Mouse (Mus musculus): ENCODE measurements at regions not wholly inside any gene's neighbourhood (a gene's known extent, or its start where the extent isn't known, plus 50 kb on each side); places are given as distances from the start of the nearest gene placed in this dataset.

- Histone ChIP-seq H3K9me3 (ENCODE audit: control insufficient read depth, low read length) (no peaks in the 10 kb centered on the region), H3K36me3 (ENCODE audit: control insufficient read depth, insufficient read depth, low read length) (no peaks in the 10 kb centered on the region), H3K4me3 (ENCODE audit: low read length) (no peak overlapping the region), H3K4me2 (replicated peaks; ENCODE audit: low read depth, low read length) (no peak overlapping the region), H3K27me3 (ENCODE audit: control insufficient read depth, insufficient read depth, low read length) (no peaks in the 10 kb centered on the region), H3K4me1 (ENCODE audit: control insufficient read depth, insufficient read depth, low read length) (no peaks in the 10 kb centered on the region), H3K9ac (ENCODE audit: low read depth, low read length) (no peak overlapping the region), H3K27ac (ENCODE audit: low read depth, low read length) (no peak overlapping the region)
- 88% methylated on average over 3 of the region's 3 CpGs for whole genome bisulfite sequencing
- no peak for ATAC-seq (ENCODE audit: low FRiP score, low TSS enrichment)
Measured at GRCm38 (mm10) chr7:133521936-133522335, 80.0 kb downstream of the Tex36 start.

- no peak overlapping the region for H3K4me2 ChIP-seq (replicated peaks; ENCODE audit: low read depth, low read length)
- no peak overlapping the region for H3K4me3 ChIP-seq (ENCODE audit: low read length)
- ATAC-seq (ENCODE audit: low FRiP score, low TSS enrichment), result no peak
- H3K9ac ChIP-seq (ENCODE audit: low read depth, low read length), result no peak overlapping the region
- 87% methylated on average over 3 of the region's 3 CpGs for WGBS
- H3K9me3 ChIP-seq (ENCODE audit: control insufficient read depth, low read length), result no peaks in the 10 kb centered on the region
- no peaks in the 10 kb centered on the region for H3K36me3 ChIP-seq (ENCODE audit: control insufficient read depth, insufficient read depth, low read length)
- H3K27me3 ChIP-seq (ENCODE audit: control insufficient read depth, insufficient read depth, low read length), result no peaks in the 10 kb centered on the region
- no peak overlapping the region for H3K27ac ChIP-seq (ENCODE audit: low read depth, low read length)
- H3K4me1 ChIP-seq (ENCODE audit: control insufficient read depth, insufficient read depth, low read length), result no peaks in the 10 kb centered on the region
Measured at GRCm38 (mm10) chr7:133518926-133519325, 83.0 kb downstream of the Tex36 start.

GRCm38 (mm10) chr7:133517576-133517975, 84.4 kb downstream of the Tex36 start:
- H3K27me3 ChIP-seq (ENCODE audit: control insufficient read depth, insufficient read depth, low read length), result no peaks in the 10 kb centered on the region
- H3K9me3 ChIP-seq (ENCODE audit: control insufficient read depth, low read length), result no peaks in the 10 kb centered on the region
- no peak overlapping the region for H3K4me2 ChIP-seq (replicated peaks; ENCODE audit: low read depth, low read length)
- H3K9ac ChIP-seq (ENCODE audit: low read depth, low read length), result no peak overlapping the region
- H3K4me3 ChIP-seq (ENCODE audit: low read length), result no peak overlapping the region
- WGBS, result 91% methylated on average over 5 of the region's 5 CpGs
- no peak for ATAC-seq (ENCODE audit: low FRiP score, low TSS enrichment)
- no peaks in the 10 kb centered on the region for H3K4me1 ChIP-seq (ENCODE audit: control insufficient read depth, insufficient read depth, low read length)
- H3K27ac ChIP-seq (ENCODE audit: low read depth, low read length), result no peak overlapping the region
- no peaks in the 10 kb centered on the region for H3K36me3 ChIP-seq (ENCODE audit: control insufficient read depth, insufficient read depth, low read length)

GRCm38 (mm10) chr7:133510926-133511325, 91.0 kb downstream of the Tex36 start:
- WGBS, result 51% methylated on average over 5 of the region's 5 CpGs
- no peak overlapping the region for H3K4me2 ChIP-seq (replicated peaks; ENCODE audit: low read depth, low read length)
- ATAC-seq (ENCODE audit: low FRiP score, low TSS enrichment), result no peak

DNA sequence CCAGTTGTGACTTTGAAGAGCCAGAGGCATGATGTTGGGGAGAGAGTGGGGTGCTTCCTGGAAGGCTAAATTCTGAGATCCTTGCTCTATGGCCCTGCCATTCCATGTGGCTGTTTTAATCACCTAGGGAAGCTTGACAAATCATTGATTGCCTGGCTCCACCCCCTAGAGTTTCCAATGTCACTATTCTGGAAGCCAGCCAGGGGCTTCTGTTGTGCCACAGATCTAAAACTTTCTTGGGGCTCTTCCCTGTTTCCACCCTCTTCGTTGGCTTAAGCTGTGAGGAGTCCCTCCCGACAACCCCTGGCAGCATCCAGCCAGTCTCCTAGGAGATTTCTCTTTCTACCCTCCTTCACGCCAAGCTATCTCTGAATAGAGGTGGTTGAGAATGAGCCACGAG, 92.5 kb downstream of the Tex36 start:
- ATAC-seq (ENCODE audit: low FRiP score, low TSS enrichment), result no peak
- Histone ChIP-seq H3K9ac (ENCODE audit: low read depth, low read length) (no peak overlapping the region), H3K4me2 (replicated peaks; ENCODE audit: low read depth, low read length) (no peak overlapping the region), H3K27me3 (ENCODE audit: control insufficient read depth, insufficient read depth, low read length) (no peaks in the 10 kb centered on the region), H3K27ac (ENCODE audit: low read depth, low read length) (0 out of 2 replicates have a peak overlapping the region, but pooled peaks have one; percentile 32), H3K4me1 (ENCODE audit: control insufficient read depth, insufficient read depth, low read length) (0 out of 2 replicates have a peak, but pooled peaks cover 12% of the 10 kb centered on the region), H3K9me3 (ENCODE audit: control insufficient read depth, low read length) (peaks cover 3% of the 10 kb centered on the region; the same call in 1 of the 2 replicates), H3K4me3 (ENCODE audit: low read length) (no peak overlapping the region), H3K36me3 (ENCODE audit: control insufficient read depth, insufficient read depth, low read length) (no peaks in the 10 kb centered on the region)
- 55% methylated on average over 4 of the region's 4 CpGs for WGBS

More at GRCm38 (mm10) chr7:133510926-133511325, 91.0 kb downstream of the Tex36 start:
- Histone ChIP-seq H3K36me3 (ENCODE audit: control insufficient read depth, insufficient read depth, low read length) (no peaks in the 10 kb centered on the region), H3K9ac (ENCODE audit: low read depth, low read length) (no peak overlapping the region), H3K27ac (ENCODE audit: low read depth, low read length) (no peak overlapping the region), H3K4me1 (ENCODE audit: control insufficient read depth, insufficient read depth, low read length) (0 out of 2 replicates have a peak, but pooled peaks cover 12% of the 10 kb centered on the region), H3K9me3 (ENCODE audit: control insufficient read depth, low read length) (peaks cover 3% of the 10 kb centered on the region; the same call in 1 of the 2 replicates), H3K4me3 (ENCODE audit: low read length) (no peak overlapping the region), H3K27me3 (ENCODE audit: control insufficient read depth, insufficient read depth, low read length) (no peaks in the 10 kb centered on the region)

DNA sequence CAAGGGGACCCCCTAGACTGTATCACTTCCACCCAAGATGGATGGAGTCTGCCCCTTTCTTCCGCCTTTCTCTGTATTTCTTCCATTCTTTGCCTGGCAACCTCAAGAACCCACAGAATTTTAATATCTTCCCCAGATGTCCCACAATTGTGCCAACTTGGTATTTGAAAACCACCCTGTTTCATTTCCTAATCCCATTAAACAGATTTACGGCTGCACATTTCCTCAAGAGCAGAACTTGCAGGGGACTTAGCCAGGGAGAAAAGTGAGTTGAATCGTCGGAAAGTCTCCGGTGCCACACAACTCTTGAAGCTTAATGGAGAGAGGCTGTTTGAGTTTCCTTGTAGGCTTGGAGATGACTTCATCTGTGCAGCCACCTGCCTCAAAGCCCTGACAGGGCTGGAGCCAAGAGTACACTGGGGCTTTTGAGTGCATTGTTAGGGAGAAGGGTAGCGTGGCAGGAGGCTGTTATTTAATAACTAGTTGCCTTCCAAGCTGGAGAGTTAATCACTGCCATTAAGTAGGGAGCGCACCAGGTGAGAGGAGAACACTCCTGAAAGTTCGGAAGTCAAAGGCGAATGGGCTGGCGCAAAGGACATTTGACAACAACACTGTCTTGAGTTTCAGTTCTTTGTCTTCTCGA, 93.5 kb downstream of the Tex36 start:
- ATAC-seq (ENCODE audit: low FRiP score, low TSS enrichment), result peak; percentile 52
- 44% methylated on average over 11 of the region's 11 CpGs for WGBS
- H3K4me1 ChIP-seq (ENCODE audit: control insufficient read depth, insufficient read depth, low read length), result 0 out of 2 replicates have a peak, but pooled peaks cover 12% of the 10 kb centered on the region
- peaks cover 3% of the 10 kb centered on the region; the same call in 1 of the 2 replicates for H3K9me3 ChIP-seq (ENCODE audit: control insufficient read depth, low read length)
- no peaks in the 10 kb centered on the region for H3K27me3 ChIP-seq (ENCODE audit: control insufficient read depth, insufficient read depth, low read length)
- H3K9ac ChIP-seq (ENCODE audit: low read depth, low read length), result no peak overlapping the region
- no peak overlapping the region for H3K4me3 ChIP-seq (ENCODE audit: low read length)
- H3K27ac ChIP-seq (ENCODE audit: low read depth, low read length), result peak overlapping the region; percentile 32; the same call in 1 of the 2 replicates
- H3K4me2 ChIP-seq (replicated peaks; ENCODE audit: low read depth, low read length), result no peak overlapping the region
- H3K36me3 ChIP-seq (ENCODE audit: control insufficient read depth, insufficient read depth, low read length), result no peaks in the 10 kb centered on the region

GRCm38 (mm10) chr7:133505628-133506027, 96.3 kb downstream of the Tex36 start:
- no peak for ATAC-seq (ENCODE audit: low FRiP score, low TSS enrichment)
- no peak overlapping the region for H3K9ac ChIP-seq (ENCODE audit: low read depth, low read length)
- H3K9me3 ChIP-seq (ENCODE audit: control insufficient read depth, low read length), result peaks cover 3% of the 10 kb centered on the region; the same call in 1 of the 2 replicates
- H3K4me3 ChIP-seq (ENCODE audit: low read length), result no peak overlapping the region
- no peaks in the 10 kb centered on the region for H3K36me3 ChIP-seq (ENCODE audit: control insufficient read depth, insufficient read depth, low read length)
- H3K27me3 ChIP-seq (ENCODE audit: control insufficient read depth, insufficient read depth, low read length), result no peaks in the 10 kb centered on the region
- whole genome bisulfite sequencing, result 97% methylated on average over 2 of the region's 2 CpGs
- 0 out of 2 replicates have a peak, but pooled peaks cover 12% of the 10 kb centered on the region for H3K4me1 ChIP-seq (ENCODE audit: control insufficient read depth, insufficient read depth, low read length)
- no peak overlapping the region for H3K27ac ChIP-seq (ENCODE audit: low read depth, low read length)
- H3K4me2 ChIP-seq (replicated peaks; ENCODE audit: low read depth, low read length), result no peak overlapping the region

- 0 out of 2 replicates have a peak, but pooled peaks cover 9% of the 10 kb centered on the region for H3K4me1 ChIP-seq (ENCODE audit: control insufficient read depth, insufficient read depth, low read length)
- H3K4me3 ChIP-seq (ENCODE audit: low read length), result no peak overlapping the region
- no peak overlapping the region for H3K27ac ChIP-seq (ENCODE audit: low read depth, low read length)
- no peak overlapping the region for H3K4me2 ChIP-seq (replicated peaks; ENCODE audit: low read depth, low read length)
- WGBS, result 78% methylated on average over 5 of the region's 5 CpGs
- no peaks in the 10 kb centered on the region for H3K27me3 ChIP-seq (ENCODE audit: control insufficient read depth, insufficient read depth, low read length)
- H3K9ac ChIP-seq (ENCODE audit: low read depth, low read length), result no peak overlapping the region
- ATAC-seq (ENCODE audit: low FRiP score, low TSS enrichment), result no peak
- no peaks in the 10 kb centered on the region for H3K36me3 ChIP-seq (ENCODE audit: control insufficient read depth, insufficient read depth, low read length)
- peaks cover 3% of the 10 kb centered on the region; the same call in 1 of the 2 replicates for H3K9me3 ChIP-seq (ENCODE audit: control insufficient read depth, low read length)
Measured at GRCm38 (mm10) chr7:133503946-133504345, 98.0 kb downstream of the Tex36 start.

- Histone ChIP-seq H3K4me3 (ENCODE audit: low read length) (no peak overlapping the region), H3K27ac (ENCODE audit: low read depth, low read length) (no peak overlapping the region; the same call in 1 of the 2 replicates), H3K4me2 (replicated peaks; ENCODE audit: low read depth, low read length) (no peak overlapping the region), H3K9me3 (ENCODE audit: control insufficient read depth, low read length) (peaks cover 3% of the 10 kb centered on the region; the same call in 1 of the 2 replicates), H3K9ac (ENCODE audit: low read depth, low read length) (no peak overlapping the region), H3K36me3 (ENCODE audit: control insufficient read depth, insufficient read depth, low read length) (no peaks in the 10 kb centered on the region), H3K27me3 (ENCODE audit: control insufficient read depth, insufficient read depth, low read length) (no peaks in the 10 kb centered on the region), H3K4me1 (ENCODE audit: control insufficient read depth, insufficient read depth, low read length) (no peaks in the 10 kb centered on the region)
- 18% methylated on average over 4 of the region's 4 CpGs for WGBS
- ATAC-seq (ENCODE audit: low FRiP score, low TSS enrichment), result no peak
Measured at GRCm38 (mm10) chr7:133502731-133503130, 99.2 kb downstream of the Tex36 start.
